Mouse (Mus musculus) kidney, postnatal 4 days (tissue): ENCODE measurements around the gene Itga1.

Source experiments
- DNase-seq, 2 experiments: peaks; one replicate each; pipeline ENCODE4 v3.0.0; 2021; ENCODE audit warnings: mixed read lengths in 2 of 2

The Itga1 gene

GRCm38 (mm10) chr13:115101355-115102191, at the start of gene Itga1, which contains the start of gene Gm49395:
Gene Itga1 (minus strand): TSS chr13:115101964.
Gene Gm49395 (minus strand): TSS chr13:115101921.
- peak; percentile 86 to 94 for DNase-seq

GRCm38 (mm10) chr13:115150602-115151001, 48.8 kb upstream of the Itga1 start:
- no peak for DNase-seq

- DNase-seq, result no peak
Measured at GRCm38 (mm10) chr13:115149849-115150248, 48.1 kb upstream of the Itga1 start.

- DNase-seq, result no peak
Measured at GRCm38 (mm10) chr13:115143575-115143974, 41.8 kb upstream of the Itga1 start.

- DNase-seq, result no peak
Measured at GRCm38 (mm10) chr13:115142066-115142465, 40.3 kb upstream of the Itga1 start.

- DNase-seq, result no peak
Measured at GRCm38 (mm10) chr13:115138513-115138912, 36.7 kb upstream of the Itga1 start.

GRCm38 (mm10) chr13:115136761-115137160, 35.0 kb upstream of the Itga1 start:
- no peak for DNase-seq

GRCm38 (mm10) chr13:115132435-115132834, 30.7 kb upstream of the Itga1 start:
- peak; percentile 16 to 35 for DNase-seq

- no peak for DNase-seq
Measured at GRCm38 (mm10) chr13:115131381-115131780, 29.6 kb upstream of the Itga1 start.

GRCm38 (mm10) chr13:115130035-115130434, 28.3 kb upstream of the Itga1 start:
- no peak for DNase-seq

GRCm38 (mm10) chr13:115127826-115128225, 26.1 kb upstream of the Itga1 start:
- DNase-seq, result peak; percentile 24 to 40

- DNase-seq, result no peak
Measured at GRCm38 (mm10) chr13:115126534-115126933, 24.8 kb upstream of the Itga1 start.

GRCm38 (mm10) chr13:115125130-115125529, 23.4 kb upstream of the Itga1 start:
- DNase-seq, result no peak

GRCm38 (mm10) chr13:115124521-115124920, 22.8 kb upstream of the Itga1 start:
- DNase-seq, result no peak

- no peak for DNase-seq
Measured at GRCm38 (mm10) chr13:115118756-115119155, 17.0 kb upstream of the Itga1 start.

- DNase-seq, result no peak
Measured at GRCm38 (mm10) chr13:115118195-115118594, 16.4 kb upstream of the Itga1 start.

- DNase-seq, result no peak
Measured at GRCm38 (mm10) chr13:115116930-115117621, 15.3 kb upstream of the Itga1 start.

- DNase-seq, result peak in 1 of 2 experiments; percentile 46
Measured at GRCm38 (mm10) chr13:115109628-115110027, 7.9 kb upstream of the Itga1 start.

- DNase-seq, result no peak
Measured at GRCm38 (mm10) chr13:115107436-115107835, 5.7 kb upstream of the Itga1 start.

- DNase-seq, result no peak
Measured at GRCm38 (mm10) chr13:115106183-115106582, 4.4 kb upstream of the Itga1 start.

GRCm38 (mm10) chr13:115102754-115103153, 990 bp upstream of the Itga1 start:
- DNase-seq, result no peak

GRCm38 (mm10) chr13:115100381-115101177, 1.2 kb downstream of the Itga1 start:
- DNase-seq, result no peak

GRCm38 (mm10) chr13:115099381-115099780, 2.4 kb downstream of the Itga1 start:
- no peak for DNase-seq
